Mouse (Mus musculus): ENCODE results near the gene Kirrel2. TPM values are rescaled to one million over a fixed set of nuclear protein-coding genes. Genes with fewer than 3 reads are reported as not detected.
"Not testable (repeated sequence)": the region's sequence is repeated elsewhere in the genome, so short reads cannot be mapped to it uniquely, and the experiment has no call there.

Gene Kirrel2
- polyA plus RNA-seq, 1 experiment from 2014 or later, result 0.73 TPM

- 5% methylated on average over 29 of the region's 32 CpGs for WGBS
- H3K4me3 ChIP-seq (ENCODE audit: low read depth, low read length), result peak overlapping the region; percentile 33
- H3K27me3 ChIP-seq (ENCODE audit: control insufficient read depth, insufficient read depth, low read depth, low read length), result no peaks in the 10 kb centered on the region; the same call in 1 of the 2 replicates
- peak overlapping the region; percentile 55 for H3K4me2 ChIP-seq (ENCODE audit: low read length)
- peaks cover 6% of the 10 kb centered on the region; the same call in 1 of the 2 replicates for H3K4me1 ChIP-seq (ENCODE audit: control insufficient read depth, insufficient read depth, low read length)
- peak overlapping the region; percentile 32 for H3K9ac ChIP-seq (ENCODE audit: low read depth, low read length)
- H3K27ac ChIP-seq (ENCODE audit: low read length), result peak overlapping the region; percentile 38; the same call in 1 of the 2 replicates
- H3K36me3 ChIP-seq (ENCODE audit: control insufficient read depth, insufficient read depth, low read length), result no peaks in the 10 kb centered on the region
- peak; percentile 73 for ATAC-seq
- H3K9me3 ChIP-seq (replicated peaks; ENCODE audit: control insufficient read depth, low read length, poor library complexity, severe bottlenecking), result no peaks in the 10 kb centered on the region
Observed at GRCm38 (mm10) chr7:30477415-30478381, 20.2 kb upstream of the Kirrel2 start.

GRCm38 (mm10) chr7:30476136-30476535 lies 18.6 kb upstream of the Kirrel2 start:
- ATAC-seq; H3K4me3 ChIP-seq (ENCODE audit: low read depth, low read length); H3K36me3 ChIP-seq (ENCODE audit: control insufficient read depth, insufficient read depth, low read length); H3K9me3 ChIP-seq (replicated peaks; ENCODE audit: control insufficient read depth, low read length, poor library complexity, severe bottlenecking); H3K27me3 ChIP-seq (ENCODE audit: control insufficient read depth, insufficient read depth, low read depth, low read length); H3K4me2 ChIP-seq (ENCODE audit: low read length); H3K27ac ChIP-seq (ENCODE audit: low read length); H3K9ac ChIP-seq (ENCODE audit: low read depth, low read length); H3K4me1 ChIP-seq (ENCODE audit: control insufficient read depth, insufficient read depth, low read length): not testable (repeated sequence)
- WGBS, result 88% methylated on average over 7 of the region's 7 CpGs

- no peak overlapping the region for H3K4me3 ChIP-seq (ENCODE audit: low read depth, low read length)
- H3K9me3 ChIP-seq (replicated peaks; ENCODE audit: control insufficient read depth, low read length, poor library complexity, severe bottlenecking), result no peaks in the 10 kb centered on the region
- no peak overlapping the region for H3K9ac ChIP-seq (ENCODE audit: low read depth, low read length)
- H3K27ac ChIP-seq (ENCODE audit: low read length), result no peak overlapping the region
- H3K27me3 ChIP-seq (ENCODE audit: control insufficient read depth, insufficient read depth, low read depth, low read length), result no peaks in the 10 kb centered on the region
- 64% methylated on average over 4 of the region's 4 CpGs for WGBS
- no peak for ATAC-seq
- no peak overlapping the region for H3K4me2 ChIP-seq (ENCODE audit: low read length)
- H3K36me3 ChIP-seq (ENCODE audit: control insufficient read depth, insufficient read depth, low read length), result no peaks in the 10 kb centered on the region
- peaks cover 6% of the 10 kb centered on the region; the same call in 1 of the 2 replicates for H3K4me1 ChIP-seq (ENCODE audit: control insufficient read depth, insufficient read depth, low read length)
Observed at GRCm38 (mm10) chr7:30474999-30475398, 17.5 kb upstream of the Kirrel2 start.

- no peaks in the 10 kb centered on the region for H3K36me3 ChIP-seq (ENCODE audit: control insufficient read depth, insufficient read depth, low read length)
- 0 out of 2 replicates have a peak, but pooled peaks cover 1% of the 10 kb centered on the region for H3K4me1 ChIP-seq (ENCODE audit: control insufficient read depth, insufficient read depth, low read length)
- H3K4me2 ChIP-seq (ENCODE audit: low read length), result no peak overlapping the region
- peaks cover 6% of the 10 kb centered on the region for H3K27me3 ChIP-seq (ENCODE audit: control insufficient read depth, insufficient read depth, low read depth, low read length)
- no peak overlapping the region for H3K27ac ChIP-seq (ENCODE audit: low read length)
- H3K4me3 ChIP-seq (ENCODE audit: low read depth, low read length), result no peak overlapping the region
- no peak for ATAC-seq
- no peak overlapping the region for H3K9ac ChIP-seq (ENCODE audit: low read depth, low read length)
- WGBS, result 51% methylated on average over 5 of the region's 5 CpGs
- H3K9me3 ChIP-seq (replicated peaks; ENCODE audit: control insufficient read depth, low read length, poor library complexity, severe bottlenecking), result no peaks in the 10 kb centered on the region
Observed at GRCm38 (mm10) chr7:30472411-30472810, 14.9 kb upstream of the Kirrel2 start.

- ATAC-seq, result no peak
- Histone ChIP-seq H3K36me3 (ENCODE audit: control insufficient read depth, insufficient read depth, low read length) (no peaks in the 10 kb centered on the region), H3K27ac (ENCODE audit: low read length) (no peak overlapping the region), H3K4me3 (ENCODE audit: low read depth, low read length) (no peak overlapping the region), H3K9me3 (replicated peaks; ENCODE audit: control insufficient read depth, low read length, poor library complexity, severe bottlenecking) (no peaks in the 10 kb centered on the region), H3K27me3 (ENCODE audit: control insufficient read depth, insufficient read depth, low read depth, low read length) (peaks cover 71% of the 10 kb centered on the region), H3K4me2 (ENCODE audit: low read length) (no peak overlapping the region), H3K9ac (ENCODE audit: low read depth, low read length) (no peak overlapping the region), H3K4me1 (ENCODE audit: control insufficient read depth, insufficient read depth, low read length) (no peaks in the 10 kb centered on the region)
- 13% methylated on average over 6 of the region's 6 CpGs for WGBS
Observed at GRCm38 (mm10) chr7:30464816-30465300, 7.4 kb upstream of the Kirrel2 start.

GRCm38 (mm10) chr7:30463996-30464395 lies 6.5 kb upstream of the Kirrel2 start:
- Histone ChIP-seq H3K27ac (ENCODE audit: low read length) (no peak overlapping the region), H3K4me2 (ENCODE audit: low read length) (no peak overlapping the region), H3K27me3 (ENCODE audit: control insufficient read depth, insufficient read depth, low read depth, low read length) (peaks cover 77% of the 10 kb centered on the region), H3K4me3 (ENCODE audit: low read depth, low read length) (no peak overlapping the region), H3K4me1 (ENCODE audit: control insufficient read depth, insufficient read depth, low read length) (no peaks in the 10 kb centered on the region), H3K9ac (ENCODE audit: low read depth, low read length) (no peak overlapping the region), H3K36me3 (ENCODE audit: control insufficient read depth, insufficient read depth, low read length) (no peaks in the 10 kb centered on the region), H3K9me3 (replicated peaks; ENCODE audit: control insufficient read depth, low read length, poor library complexity, severe bottlenecking) (no peaks in the 10 kb centered on the region)
- 10% methylated on average over 4 of the region's 4 CpGs for WGBS
- ATAC-seq, result no peak

GRCm38 (mm10) chr7:30463568-30463967 lies 6.1 kb upstream of the Kirrel2 start:
- H3K27ac ChIP-seq (ENCODE audit: low read length), result no peak overlapping the region
- H3K36me3 ChIP-seq (ENCODE audit: control insufficient read depth, insufficient read depth, low read length), result no peaks in the 10 kb centered on the region
- H3K27me3 ChIP-seq (ENCODE audit: control insufficient read depth, insufficient read depth, low read depth, low read length), result peaks cover 77% of the 10 kb centered on the region
- H3K9me3 ChIP-seq (replicated peaks; ENCODE audit: control insufficient read depth, low read length, poor library complexity, severe bottlenecking), result no peaks in the 10 kb centered on the region
- H3K4me3 ChIP-seq (ENCODE audit: low read depth, low read length), result no peak overlapping the region
- H3K9ac ChIP-seq (ENCODE audit: low read depth, low read length), result no peak overlapping the region
- no peak overlapping the region for H3K4me2 ChIP-seq (ENCODE audit: low read length)
- H3K4me1 ChIP-seq (ENCODE audit: control insufficient read depth, insufficient read depth, low read length), result no peaks in the 10 kb centered on the region
- no peak for ATAC-seq
- 29% methylated on average over 7 of the region's 7 CpGs for WGBS

GRCm38 (mm10) chr7:30459484-30459883 lies 2.0 kb upstream of the Kirrel2 start:
- 36% methylated on average over 6 of the region's 6 CpGs for WGBS
- Histone ChIP-seq H3K27me3 (ENCODE audit: control insufficient read depth, insufficient read depth, low read depth, low read length) (peaks cover 71% of the 10 kb centered on the region), H3K9me3 (replicated peaks; ENCODE audit: control insufficient read depth, low read length, poor library complexity, severe bottlenecking) (no peaks in the 10 kb centered on the region)

More at GRCm38 (mm10) chr7:30459484-30459883, 2.0 kb upstream of the Kirrel2 start:
- no peak overlapping the region for H3K27ac ChIP-seq (ENCODE audit: low read length)
- H3K4me2 ChIP-seq (ENCODE audit: low read length), result no peak overlapping the region
- no peak overlapping the region for H3K9ac ChIP-seq (ENCODE audit: low read depth, low read length)
- no peaks in the 10 kb centered on the region for H3K36me3 ChIP-seq (ENCODE audit: control insufficient read depth, insufficient read depth, low read length)
- H3K4me1 ChIP-seq (ENCODE audit: control insufficient read depth, insufficient read depth, low read length), result peaks cover 19% of the 10 kb centered on the region
- ATAC-seq, result no peak
- no peak overlapping the region for H3K4me3 ChIP-seq (ENCODE audit: low read depth, low read length)
